22 mouse cellular contexts compared by ENCODE assay signal in the genomic region with DNA sequence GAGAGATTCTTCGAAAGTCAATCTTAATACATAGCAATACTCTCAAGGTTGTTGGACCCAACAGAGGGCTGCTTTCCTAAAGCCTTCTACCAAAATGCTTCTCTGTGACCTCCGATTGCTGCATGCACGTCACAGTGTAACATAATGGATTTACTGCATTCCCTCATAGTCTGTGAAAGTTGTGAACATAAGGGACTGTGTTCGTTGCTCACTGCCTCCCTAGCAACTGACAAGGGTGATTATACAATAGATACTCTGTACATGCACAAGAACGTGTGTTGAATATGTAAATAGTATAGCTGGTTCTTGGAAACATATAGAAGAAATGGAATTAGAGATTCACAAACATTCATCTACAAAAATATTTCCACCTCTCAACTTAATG.
A peak's percentile ranks its signal among the peaks of the same experiment; 100 is the strongest.
DNase-seq lines count a peak whose midpoint lies in the region; ATAC-seq lines count a peak whose summit lies in the region.
"Had no signal": no experiment of that assay in that cellular context is flagged by ENCODE, and none has a peak within 500 bp of the region (broad histone marks: within the 10 kb centered on the region; RNA-seq: fewer than 3 reads in every experiment).

No protein-coding gene starts in this region.

- ATAC-seq in frontal cortex, adult (ENCODE audit: low TSS enrichment), result peak; percentile 73
- no peak for ATAC-seq in midbrain, embryonic 14.5 days (ENCODE audit: low FRiP score, low TSS enrichment)
- ATAC-seq in midbrain, embryonic 11.5 days (ENCODE audit: low FRiP score), result no peak
- 0 out of 2 replicates have a peak, but pooled peaks have one; percentile 57 for ATAC-seq in hindbrain, embryonic 14.5 days (ENCODE audit: low FRiP score)
- ATAC-seq: intestine, postnatal 0 days; lung, postnatal 0 days had no signal

- H3K27ac ChIP-seq in midbrain, embryonic 14.5 days (replicated peaks; ENCODE audit: low read depth, low read length), result no peak overlapping the region
- no peak overlapping the region for H3K27ac ChIP-seq in midbrain, embryonic 11.5 days (ENCODE audit: low read depth, low read length)
- H3K27ac ChIP-seq in hindbrain, embryonic 14.5 days, result peak overlapping the region; percentile 38; the same call in 1 of the 2 replicates
- H3K27ac ChIP-seq: embryonic facial prominence, embryonic 10.5 days; heart, embryonic 15.5 days; kidney, postnatal 0 days; neural tube, embryonic 13.5 days had no signal

- no peak for DNase-seq in frontal cortex, adult 2 months (ENCODE audit: extremely low spot score in 1 of 2, low spot score in 1 of 2)
- DNase-seq in midbrain, embryonic 14.5 days, result peak; percentile 51
- DNase-seq in midbrain, embryonic 11.5 days (ENCODE audit: low spot score, missing footprints), result no peak
- DNase-seq in hindbrain, embryonic 14.5 days (ENCODE audit: low spot score), result peak; percentile 33
- DNase-seq in kidney, postnatal 14 days, result no peak
- no peak for DNase-seq in thymus, postnatal 25 days
- DNase-seq in frontal cortex, postnatal 14 days (ENCODE audit: low spot score in 2 of 2), result no peak
- DNase-seq: adrenal gland, postnatal 14 days; cerebellum, adult 11-12 months; cerebellum, postnatal 25 days; gastrocnemius, postnatal 25 days; left cerebral cortex, postnatal 4 days; liver; thymus, postnatal 4 days had no signal

- WGBS in midbrain, embryonic 14.5 days, result 54% methylated on average over 5 of the region's 5 CpGs
- 75% methylated on average over 5 of the region's 5 CpGs for WGBS in midbrain, embryonic 11.5 days
- 45% methylated on average over 5 of the region's 5 CpGs for WGBS in hindbrain, embryonic 14.5 days

- H3K9ac ChIP-seq in midbrain, embryonic 14.5 days (replicated peaks; ENCODE audit: low read length), result no peak overlapping the region
- H3K9ac ChIP-seq in midbrain, embryonic 11.5 days (ENCODE audit: low read length), result no peak overlapping the region
- H3K9ac ChIP-seq in hindbrain, embryonic 14.5 days, result no peak overlapping the region
- H3K9ac ChIP-seq: heart, embryonic 15.5 days; neural tube, embryonic 13.5 days had no signal

- no peak overlapping the region for H3K4me3 ChIP-seq in midbrain, embryonic 14.5 days (replicated peaks; ENCODE audit: low read depth, low read length)
- H3K4me3 ChIP-seq in midbrain, embryonic 11.5 days (ENCODE audit: low read depth, low read length), result no peak overlapping the region
- no peak overlapping the region for H3K4me3 ChIP-seq in hindbrain, embryonic 14.5 days (replicated peaks; ENCODE audit: low read length)
- H3K4me3 ChIP-seq: embryonic facial prominence, embryonic 10.5 days; heart, embryonic 15.5 days; neural tube, embryonic 13.5 days had no signal

- H3K9me3 ChIP-seq in midbrain, embryonic 14.5 days (ENCODE audit: control insufficient read depth, low read length), result no peaks in the 10 kb centered on the region
- H3K9me3 ChIP-seq in midbrain, embryonic 11.5 days (ENCODE audit: control insufficient read depth, low read length), result no peaks in the 10 kb centered on the region
- H3K9me3 ChIP-seq in hindbrain, embryonic 14.5 days (ENCODE audit: control insufficient read depth, low read length), result no peaks in the 10 kb centered on the region
- H3K9me3 ChIP-seq: embryonic facial prominence, embryonic 10.5 days; G1E; heart, embryonic 15.5 days; neural tube, embryonic 13.5 days had no signal

- H3K4me2 ChIP-seq in midbrain, embryonic 14.5 days (ENCODE audit: low read length), result no peak overlapping the region
- no peak overlapping the region for H3K4me2 ChIP-seq in midbrain, embryonic 11.5 days
- H3K4me2 ChIP-seq in hindbrain, embryonic 14.5 days (replicated peaks), result no peak overlapping the region
- H3K4me2 ChIP-seq: heart, embryonic 15.5 days; neural tube, embryonic 13.5 days had no signal

- H3K27me3 ChIP-seq in midbrain, embryonic 14.5 days (ENCODE audit: control insufficient read depth, insufficient read depth, low read length), result no peaks in the 10 kb centered on the region
- H3K27me3 ChIP-seq in midbrain, embryonic 11.5 days (ENCODE audit: control insufficient read depth, insufficient read depth, low read length), result no peaks in the 10 kb centered on the region
- no peaks in the 10 kb centered on the region for H3K27me3 ChIP-seq in hindbrain, embryonic 14.5 days (ENCODE audit: control insufficient read depth, insufficient read depth, low read length)
- H3K27me3 ChIP-seq: heart, embryonic 15.5 days; neural tube, embryonic 13.5 days had no signal

- H3K4me1 ChIP-seq in midbrain, embryonic 14.5 days (ENCODE audit: control insufficient read depth, insufficient read depth, low read length), result no peaks in the 10 kb centered on the region; the same call in 1 of the 2 replicates
- H3K4me1 ChIP-seq in midbrain, embryonic 11.5 days (ENCODE audit: control insufficient read depth, insufficient read depth, low read length), result no peaks in the 10 kb centered on the region
- H3K4me1 ChIP-seq in hindbrain, embryonic 14.5 days (replicated peaks; ENCODE audit: control insufficient read depth, insufficient read depth, low read length), result no peaks in the 10 kb centered on the region
- H3K4me1 ChIP-seq: embryonic facial prominence, embryonic 10.5 days; heart, embryonic 15.5 days; neural tube, embryonic 13.5 days had no signal

- no peaks in the 10 kb centered on the region for H3K36me3 ChIP-seq in midbrain, embryonic 14.5 days (ENCODE audit: control insufficient read depth, insufficient read depth, low read length)
- no peaks in the 10 kb centered on the region for H3K36me3 ChIP-seq in midbrain, embryonic 11.5 days (ENCODE audit: control insufficient read depth, insufficient read depth, low read length)
- no peaks in the 10 kb centered on the region for H3K36me3 ChIP-seq in hindbrain, embryonic 14.5 days (replicated peaks; ENCODE audit: control insufficient read depth, insufficient read depth)
- H3K36me3 ChIP-seq: embryonic facial prominence, embryonic 10.5 days; G1E; heart, embryonic 15.5 days; neural tube, embryonic 13.5 days had no signal

Comparison
In these comparisons a context has a peak if more than half of its experiments do, and no peak if none do; other contexts are left out.
1. DNase-seq: peak in midbrain, embryonic 14.5 days (single experiment) and hindbrain, embryonic 14.5 days (single experiment); none in frontal cortex, adult 2 months (0 of 2), midbrain, embryonic 11.5 days (single experiment), kidney, postnatal 14 days (single experiment), thymus, postnatal 25 days (single experiment) and frontal cortex, postnatal 14 days (0 of 2).
2. ATAC-seq: peak in frontal cortex, adult (single experiment) and hindbrain, embryonic 14.5 days (single experiment); none in midbrain, embryonic 14.5 days (single experiment) and midbrain, embryonic 11.5 days (single experiment).